Mouse (Mus musculus) adrenal gland, postnatal 25 days (tissue): ENCODE measurements at regions not wholly inside any gene's neighbourhood (a gene's known extent, or its start where the extent isn't known, plus 50 kb on each side); places are given as distances from the start of the nearest gene placed in this dataset.

Source experiments
- DNase-seq: peaks from one replicate; pipeline ENCODE4 v3.0.0; 2021; ENCODE audit warnings: mixed read lengths

- DNase-seq: no peak
Observed at GRCm38 (mm10) chr6:106876690-106877089, 76.8 kb upstream of the Crbn start.

GRCm38 (mm10) chr6:106891879-106892638 is 92.2 kb upstream of the Crbn start:
- DNase-seq: no peak

GRCm38 (mm10) chr6:106892639-106892934 is 92.7 kb upstream of the Crbn start:
- no peak for DNase-seq

- no peak for DNase-seq
Observed at GRCm38 (mm10) chr6:106903953-106904683, 104.2 kb upstream of the Crbn start.

- DNase-seq: no peak
Observed at GRCm38 (mm10) chr6:106915121-106915520, 115.2 kb upstream of the Crbn start.

GRCm38 (mm10) chr6:106916683-106917289 is 116.9 kb upstream of the Crbn start:
- no peak for DNase-seq

- DNase-seq: no peak
Observed at GRCm38 (mm10) chr6:106920951-106921350, 121.1 kb upstream of the Crbn start.

GRCm38 (mm10) chr6:106925486-106925885 is 125.6 kb upstream of the Crbn start:
- no peak for DNase-seq

- DNase-seq: no peak
Observed at GRCm38 (mm10) chr6:106933584-106933983, 133.7 kb upstream of the Crbn start.

- DNase-seq: no peak
Observed at GRCm38 (mm10) chr6:106946227-106946927, 146.5 kb upstream of the Crbn start.

- no peak for DNase-seq
Observed at GRCm38 (mm10) chr6:106950909-106951308, 151.0 kb upstream of the Crbn start.

- no peak for DNase-seq
Observed at GRCm38 (mm10) chr6:106961320-106961719, 161.4 kb upstream of the Crbn start.

- no peak for DNase-seq
Observed at GRCm38 (mm10) chr6:106964337-106964736, 164.5 kb upstream of the Crbn start.

GRCm38 (mm10) chr6:106975439-106975838 is 175.6 kb upstream of the Crbn start:
- no peak for DNase-seq

- DNase-seq: no peak
Observed at GRCm38 (mm10) chr6:106978721-106979120, 178.8 kb upstream of the Crbn start.

GRCm38 (mm10) chr6:106979755-106980154 is 179.9 kb upstream of the Crbn start:
- DNase-seq: no peak

- no peak for DNase-seq
Observed at GRCm38 (mm10) chr6:106980188-106980587, 180.3 kb upstream of the Crbn start.

GRCm38 (mm10) chr6:106981232-106981631 is 181.4 kb upstream of the Crbn start:
- no peak for DNase-seq

- no peak for DNase-seq
Observed at GRCm38 (mm10) chr6:106985132-106985801, 185.4 kb upstream of the Crbn start.

- DNase-seq: no peak
Observed at GRCm38 (mm10) chr6:106991586-106991985, 191.7 kb upstream of the Crbn start.

- DNase-seq: no peak
Observed at GRCm38 (mm10) chr6:107004406-107005120, 204.7 kb upstream of the Crbn start.

GRCm38 (mm10) chr6:107010785-107011184 is 210.9 kb upstream of the Crbn start:
- no peak for DNase-seq
